Mouse (Mus musculus) hindbrain, postnatal 0 days (tissue): ENCODE data around the gene Toe1. TPM values are rescaled to one million over a fixed set of nuclear protein-coding genes. Genes with fewer than 3 reads are reported as not detected.

Experiments used
- ATAC-seq: fragments of 200-750 bp; cut with Nextera tagmentation; 2 replicates; pipeline ENCODE4 v1.8.0; 2017; ENCODE audit warnings: mild to moderate bottlenecking, moderate TSS enrichment, moderate library complexity
- DNase-seq: peaks from one replicate; pipeline ENCODE4 v3.0.0-alpha.2; 2015; ENCODE audit warnings: low spot score
- H3K27ac ChIP-seq: fragments of 300-500 bp; sonication (generic); 2 replicates; pipeline ENCODE4 v1.5.1; 2014; ENCODE audit warnings: mild to moderate bottlenecking
- H3K27me3 ChIP-seq: fragments of 300-500 bp; sonication (generic); 2 replicates; pipeline ENCODE4 v1.6.1; 2014; ENCODE audit warnings: low read length, mixed read lengths; ENCODE audit not compliant: insufficient read depth
- H3K36me3 ChIP-seq: fragments of 300-500 bp; sonication (generic); 2 replicates; pipeline ENCODE4 v1.6.1; 2014; ENCODE audit warnings: low read length, mixed read lengths; ENCODE audit not compliant: insufficient read depth
- H3K4me1 ChIP-seq: fragments of 300-500 bp; sonication (generic); 2 replicates; pipeline ENCODE4 v1.6.1; 2014; ENCODE audit warnings: antibody characterized with exemption, low read length, mixed read lengths; ENCODE audit not compliant: insufficient read depth
- H3K4me2 ChIP-seq: fragments of 300-500 bp; sonication (generic); 2 replicates; pipeline ENCODE4 v1.6.1; 2014; ENCODE audit warnings: low read depth, mild to moderate bottlenecking, low read length, moderate library complexity, mixed read lengths
- H3K4me3 ChIP-seq: fragments of 300-500 bp; sonication (generic); 2 replicates; pipeline ENCODE4 v1.5.1; 2014; ENCODE audit warnings: low read length
- H3K9ac ChIP-seq: fragments of 300-500 bp; sonication (generic); replicated peaks from 2 replicates; pipeline ENCODE4 v1.6.1; 2014; ENCODE audit warnings: mild to moderate bottlenecking, low read length, moderate library complexity, mixed read lengths
- H3K9me3 ChIP-seq: fragments of 300-500 bp; sonication (generic); 2 replicates; pipeline ENCODE4 v1.6.1; 2016; ENCODE audit warnings: low read length, mixed read lengths
- CTCF ChIP-seq: IDR thresholded peaks from 2 replicates; pipeline ENCODE4 v1.5.1; 2016; ENCODE audit warnings: antibody characterized with exemption, control low read depth, low read depth
- whole genome bisulfite sequencing: fragments of 180-500 bp; shearing (Covaris S2); extraction: QIAGEN DNeasy Blood & Tissue Kit; methylation state at CpG from one replicate; pipeline ENCODE4 v1.1.7; 2014; 5-methylcytosine and 5-hydroxymethylcytosine counted together
- polyA plus RNA-seq: library from polyadenylated mRNA; unstranded; fragments of >200 nt; fragmentation: Nextera tagmentation; extraction: Ambion mirVana; gene quantifications from 2 replicates; pipeline ENCODE4 v1.2.1, GENCODE M21; 2015
- total RNA-seq: library from RNA; depleted of rRNA; stranded (reverse); fragments of >200 nt; gene quantifications from 2 replicates; pipeline ENCODE4 v1.2.3, GENCODE M21; 2014

Toe1 gene
- total and polyA plus RNA-seq, 2 experiments from 2014 or later = 21.4 to 40.0 TPM

DNA sequence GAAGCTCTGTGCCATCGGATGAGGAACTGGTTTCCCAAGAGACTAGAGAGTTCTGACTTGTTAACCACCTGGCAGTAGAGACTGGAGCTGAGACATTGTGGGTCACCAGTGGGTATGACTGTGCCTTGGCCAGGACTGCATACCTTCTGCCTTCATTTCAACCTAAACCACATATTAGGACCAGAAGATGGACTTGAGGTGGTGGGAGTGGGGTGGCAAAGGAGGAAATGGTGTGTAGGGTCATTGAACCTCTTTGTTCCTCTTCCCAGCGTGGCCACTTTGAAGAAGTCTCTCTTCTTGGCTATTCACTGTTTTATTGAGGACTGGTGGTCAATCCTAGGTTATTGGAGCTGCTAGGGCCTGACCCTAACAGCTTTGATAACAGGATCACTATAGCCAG is 26.1 kb downstream of the Toe1 start:
- no peak overlapping the region for H3K4me3 ChIP-seq
- no peak overlapping the region for H3K4me2 ChIP-seq
- ATAC-seq = no peak
- no peaks in the 10 kb centered on the region for H3K27me3 ChIP-seq
- no peak for DNase-seq
- TF ChIP-seq CTCF = no peak
- H3K4me1 ChIP-seq = no peaks in the 10 kb centered on the region
- no peak overlapping the region for H3K9ac ChIP-seq
- no peaks in the 10 kb centered on the region for H3K36me3 ChIP-seq
- WGBS = 47% methylated on average over 2 of the region's 2 CpGs
- no peaks in the 10 kb centered on the region for H3K9me3 ChIP-seq
- H3K27ac ChIP-seq = no peak overlapping the region

DNA sequence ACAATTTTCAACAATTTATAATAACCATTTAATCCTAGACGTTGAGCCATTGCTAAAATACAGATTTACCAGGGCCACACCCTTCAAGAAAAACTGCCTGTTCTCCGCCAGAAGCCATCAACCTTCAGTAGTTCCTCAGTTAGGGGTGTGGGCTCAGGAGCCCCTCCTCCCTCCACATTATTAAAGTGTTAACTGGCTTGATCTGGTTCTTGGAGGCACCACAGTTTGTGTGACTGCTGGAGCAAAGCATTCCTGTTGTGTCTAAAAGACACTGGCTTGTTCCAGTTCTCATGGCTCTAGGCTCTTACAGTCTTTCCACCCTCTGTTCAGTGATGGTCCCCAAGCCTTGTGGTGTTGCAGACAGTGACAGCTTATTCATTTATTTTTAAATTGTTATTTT is 26.9 kb downstream of the Toe1 start:
- 79% methylated on average over 2 of the region's 2 CpGs for WGBS
- Histone ChIP-seq H3K9ac (no peak overlapping the region), H3K36me3 (no peaks in the 10 kb centered on the region), H3K27ac (no peak overlapping the region), H3K4me2 (no peak overlapping the region), H3K27me3 (no peaks in the 10 kb centered on the region), H3K9me3 (no peaks in the 10 kb centered on the region), H3K4me1 (no peaks in the 10 kb centered on the region), H3K4me3 (no peak overlapping the region)
- ATAC-seq (no peak), DNase-seq (no peak)
- TF ChIP-seq CTCF = no peak

DNA sequence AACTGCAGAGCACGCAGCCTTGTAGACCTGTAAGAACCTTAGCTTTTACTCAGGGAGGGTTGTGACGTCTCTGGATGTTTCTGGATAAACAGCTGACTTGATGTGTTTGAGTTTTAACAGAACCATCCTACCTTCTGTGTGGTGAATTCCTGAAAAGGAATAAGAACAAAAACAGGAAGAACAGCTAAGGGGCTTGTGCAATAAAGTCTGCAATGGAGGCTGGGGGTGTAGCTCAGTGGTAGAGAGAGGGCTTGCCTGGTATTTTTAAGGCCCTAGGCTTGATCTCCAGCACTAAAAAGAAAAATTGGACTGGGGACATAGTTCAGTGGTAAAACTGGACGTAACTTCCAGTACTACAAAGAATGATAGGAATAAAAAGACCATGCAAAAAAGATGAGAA is 30.4 kb downstream of the Toe1 start:
- no peaks in the 10 kb centered on the region for H3K36me3 ChIP-seq
- 91% methylated on average over 3 of the region's 3 CpGs for WGBS
- ATAC-seq (no peak), DNase-seq (no peak)
- H3K27ac ChIP-seq = no peak overlapping the region
- no peaks in the 10 kb centered on the region for H3K4me1 ChIP-seq
- H3K4me2 ChIP-seq = no peak overlapping the region
- H3K9me3 ChIP-seq = no peaks in the 10 kb centered on the region
- no peak overlapping the region for H3K9ac ChIP-seq
- no peaks in the 10 kb centered on the region for H3K27me3 ChIP-seq
- no peak overlapping the region for H3K4me3 ChIP-seq
- no peak for TF ChIP-seq CTCF

DNA sequence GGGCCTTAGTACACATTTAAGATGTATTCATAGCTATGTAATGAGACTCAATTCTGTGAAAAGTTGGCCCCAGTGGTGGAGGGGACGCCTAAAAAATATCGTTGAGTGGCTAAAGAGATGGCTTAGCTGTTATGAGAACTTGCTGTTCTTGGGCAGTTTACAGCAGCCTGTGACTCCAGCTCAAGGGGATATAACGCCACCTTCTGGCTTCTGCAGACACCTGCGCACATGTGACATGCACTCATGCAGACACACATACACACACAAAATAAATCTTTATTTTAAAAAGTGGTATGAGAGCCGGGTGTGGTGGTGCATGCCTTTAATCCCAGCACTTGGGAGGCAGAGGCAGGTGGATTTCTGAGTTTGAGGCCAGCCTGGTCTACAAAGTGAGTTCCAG is 31.0 kb downstream of the Toe1 start:
- no peaks in the 10 kb centered on the region for H3K36me3 ChIP-seq
- no peak overlapping the region for H3K4me3 ChIP-seq
- ATAC-seq (no peak), DNase-seq (no peak)
- H3K9me3 ChIP-seq = no peaks in the 10 kb centered on the region
- H3K27ac ChIP-seq = no peak overlapping the region
- 0 out of 2 replicates have a peak, but pooled peaks have one; percentile 7 for TF ChIP-seq CTCF
- H3K27me3 ChIP-seq = no peaks in the 10 kb centered on the region
- no peak overlapping the region for H3K4me2 ChIP-seq
- H3K9ac ChIP-seq = no peak overlapping the region
- WGBS = 91% methylated on average over 5 of the region's 5 CpGs
- H3K4me1 ChIP-seq = no peaks in the 10 kb centered on the region

DNA sequence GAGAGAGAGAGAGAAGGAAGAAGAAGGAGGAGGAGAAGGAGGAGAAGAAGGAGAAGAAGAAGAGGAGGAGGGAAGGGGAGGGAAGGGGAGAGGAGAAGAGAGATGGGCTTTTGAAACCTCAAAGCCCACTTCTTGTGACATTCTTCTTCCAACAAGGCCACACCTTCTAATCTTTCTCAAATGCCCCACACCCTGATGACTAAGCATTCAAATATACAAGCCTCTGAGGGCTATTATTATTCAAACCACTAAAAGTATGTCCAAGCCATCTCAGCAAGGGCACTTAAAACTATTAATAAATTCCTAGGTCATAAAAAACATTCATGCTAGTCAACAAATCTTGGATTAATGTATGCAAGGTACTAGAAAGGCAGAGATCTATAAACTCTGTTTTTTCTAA is 38.4 kb downstream of the Toe1 start:
- TF ChIP-seq CTCF = no peak

DNA sequence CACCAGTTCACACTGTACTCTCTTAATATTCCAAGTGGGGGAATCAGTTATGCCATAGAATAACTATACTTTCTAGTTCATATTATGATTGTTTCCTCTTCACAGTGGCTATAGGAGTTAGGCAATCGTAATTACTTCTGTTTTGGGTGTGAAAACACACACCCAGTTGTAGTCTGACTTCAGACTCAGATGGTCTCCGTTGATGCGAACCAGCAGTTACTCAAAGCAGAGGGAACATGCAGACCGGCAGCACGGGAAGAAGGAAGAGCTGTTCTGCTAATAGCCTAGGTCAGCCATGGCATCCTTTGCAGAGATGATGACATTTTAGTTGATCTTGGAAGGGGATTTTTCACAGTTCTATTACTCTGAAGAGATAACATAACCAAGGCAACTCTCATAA is 38.9 kb downstream of the Toe1 start:
- Histone ChIP-seq H3K9me3 (no peaks in the 10 kb centered on the region), H3K27ac (no peak overlapping the region), H3K4me3 (no peak overlapping the region), H3K4me2 (no peak overlapping the region), H3K4me1 (no peaks in the 10 kb centered on the region), H3K9ac (no peak overlapping the region), H3K27me3 (no peaks in the 10 kb centered on the region), H3K36me3 (no peaks in the 10 kb centered on the region)
- ATAC-seq (no peak), DNase-seq (no peak)
- 82% methylated on average over 5 of the region's 5 CpGs for WGBS
- TF ChIP-seq CTCF = no peak

More for the DNA sequence above, 38.4 kb downstream of the Toe1 start:
- Histone ChIP-seq H3K36me3 (no peaks in the 10 kb centered on the region), H3K9me3 (no peaks in the 10 kb centered on the region), H3K9ac (no peak overlapping the region), H3K27ac (no peak overlapping the region), H3K4me1 (no peaks in the 10 kb centered on the region), H3K27me3 (no peaks in the 10 kb centered on the region), H3K4me3 (no peak overlapping the region), H3K4me2 (no peak overlapping the region)
- ATAC-seq = no peak
- DNase-seq = no peak

DNA sequence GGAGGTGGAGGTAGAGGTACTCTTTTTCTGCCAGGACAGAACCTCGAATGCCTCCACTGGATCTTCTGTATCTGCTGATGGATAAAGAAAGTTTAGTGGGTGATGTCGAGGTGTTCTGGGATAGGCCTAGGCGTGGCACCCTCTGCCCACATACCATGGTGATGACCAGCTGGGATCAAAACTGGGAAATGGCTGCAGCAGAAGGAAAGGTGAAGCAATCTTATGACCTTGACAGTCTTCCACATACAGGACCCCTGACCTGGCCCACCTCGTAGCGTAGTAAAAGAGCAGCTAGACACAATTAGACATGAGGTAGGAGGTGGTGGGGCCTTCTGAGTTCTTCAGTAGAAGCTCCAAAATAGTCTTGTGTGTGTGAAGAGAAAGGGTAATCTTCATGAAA is 43.4 kb downstream of the Toe1 start:
- Histone ChIP-seq H3K9me3 (no peaks in the 10 kb centered on the region), H3K9ac (no peak overlapping the region), H3K27me3 (no peaks in the 10 kb centered on the region), H3K4me2 (no peak overlapping the region), H3K4me3 (no peak overlapping the region), H3K27ac (no peak overlapping the region), H3K36me3 (no peaks in the 10 kb centered on the region), H3K4me1 (no peaks in the 10 kb centered on the region)
- ATAC-seq (no peak), DNase-seq (no peak)
- no peak for TF ChIP-seq CTCF
- WGBS = 91% methylated on average over 5 of the region's 5 CpGs
